ENCODE assay signal across 18 mouse cellular contexts in genomic region chr17:8686356-8686755, GRCm38 (mm10).
DNase-seq lines count a peak whose midpoint lies in the region; ATAC-seq lines count a peak whose summit lies in the region.
"Had no signal": no experiment of that assay in that cellular context is flagged by ENCODE, and none has a peak within 500 bp of the region (broad histone marks: within the 10 kb centered on the region; RNA-seq: fewer than 3 reads in every experiment).

No protein-coding gene starts in this region.

- no peak overlapping the region for H3K4me3 ChIP-seq in forebrain, embryonic 11.5 days (ENCODE audit: low read depth, low read length)
- H3K4me3 ChIP-seq in forebrain, embryonic 12.5 days (replicated peaks), result no peak overlapping the region
- no peak overlapping the region for H3K4me3 ChIP-seq in intestine, embryonic 16.5 days (ENCODE audit: low read length)
- H3K4me3 ChIP-seq: embryonic facial prominence, embryonic 12.5 days; forebrain, embryonic 13.5 days; heart, embryonic 12.5 days; hindbrain, embryonic 15.5 days had no signal

- no peak overlapping the region for H3K4me2 ChIP-seq in forebrain, embryonic 11.5 days (ENCODE audit: low read depth, low read length, severe bottlenecking)
- H3K4me2 ChIP-seq in forebrain, embryonic 12.5 days, result no peak overlapping the region
- no peak overlapping the region for H3K4me2 ChIP-seq in intestine, embryonic 16.5 days (ENCODE audit: low read depth, low read length)
- H3K4me2 ChIP-seq: embryonic facial prominence, embryonic 12.5 days; forebrain, embryonic 13.5 days; heart, embryonic 12.5 days; hindbrain, embryonic 15.5 days had no signal

- no peak for ATAC-seq in forebrain, embryonic 11.5 days (replicated peaks; ENCODE audit: low FRiP score)
- ATAC-seq in forebrain, embryonic 12.5 days (ENCODE audit: low FRiP score), result no peak
- no peak for ATAC-seq in intestine, embryonic 16.5 days
- ATAC-seq: forebrain, embryonic 13.5 days; forebrain, postnatal 0 days; intestine, postnatal 0 days had no signal

- H3K27ac ChIP-seq in forebrain, embryonic 11.5 days (ENCODE audit: low read depth, low read length), result no peak overlapping the region
- H3K27ac ChIP-seq in forebrain, embryonic 12.5 days, result no peak overlapping the region
- H3K27ac ChIP-seq in intestine, embryonic 16.5 days (ENCODE audit: low read length), result no peak overlapping the region
- H3K27ac ChIP-seq: embryonic facial prominence, embryonic 12.5 days; forebrain, embryonic 13.5 days; hindbrain, embryonic 15.5 days had no signal

- DNase-seq in forebrain, embryonic 11.5 days (ENCODE audit: low spot score), result peak; percentile 35
- peak; percentile 55 to 59 for DNase-seq in cerebellum, adult 18-20 months
- DNase-seq in cerebellum, adult 9-10 months, result peak; percentile 69
- peak; percentile 54 to 56 for DNase-seq in cerebellum, postnatal 25 days
- DNase-seq in ovary, postnatal 36 days (ENCODE audit: low spot score), result no peak
- DNase-seq: adrenal gland, adult 8-10 months; adrenal gland, postnatal 36 days; forebrain, postnatal 0 days; gastrocnemius, postnatal 14 days; kidney, adult 8-10 months had no signal

- H3K9ac ChIP-seq in forebrain, embryonic 11.5 days (ENCODE audit: low read length), result no peak overlapping the region
- H3K9ac ChIP-seq in forebrain, embryonic 12.5 days, result no peak overlapping the region
- no peak overlapping the region for H3K9ac ChIP-seq in intestine, embryonic 16.5 days (ENCODE audit: low read depth, low read length)
- H3K9ac ChIP-seq: embryonic facial prominence, embryonic 12.5 days; forebrain, embryonic 13.5 days; forebrain, postnatal 0 days; heart, embryonic 12.5 days; hindbrain, embryonic 15.5 days had no signal

- H3K9me3 ChIP-seq in forebrain, embryonic 11.5 days (ENCODE audit: control insufficient read depth, low read length), result no peaks in the 10 kb centered on the region
- no peaks in the 10 kb centered on the region for H3K9me3 ChIP-seq in forebrain, embryonic 12.5 days
- no peaks in the 10 kb centered on the region for H3K9me3 ChIP-seq in intestine, embryonic 16.5 days (ENCODE audit: control insufficient read depth, low read length)
- H3K9me3 ChIP-seq: embryonic facial prominence, embryonic 12.5 days; forebrain, embryonic 13.5 days; hindbrain, embryonic 15.5 days had no signal

- no peaks in the 10 kb centered on the region for H3K4me1 ChIP-seq in forebrain, embryonic 11.5 days (replicated peaks; ENCODE audit: control insufficient read depth, insufficient read depth, low read length)
- no peaks in the 10 kb centered on the region for H3K4me1 ChIP-seq in forebrain, embryonic 12.5 days
- H3K4me1 ChIP-seq in intestine, embryonic 16.5 days (ENCODE audit: control insufficient read depth, insufficient read depth, low read length), result no peaks in the 10 kb centered on the region
- H3K4me1 ChIP-seq: embryonic facial prominence, embryonic 12.5 days; forebrain, embryonic 13.5 days; heart, embryonic 12.5 days; hindbrain, embryonic 15.5 days had no signal

- H3K27me3 ChIP-seq in forebrain, embryonic 11.5 days (ENCODE audit: control insufficient read depth, insufficient read depth, low read length), result no peaks in the 10 kb centered on the region
- H3K27me3 ChIP-seq in forebrain, embryonic 12.5 days, result no peaks in the 10 kb centered on the region
- no peaks in the 10 kb centered on the region for H3K27me3 ChIP-seq in intestine, embryonic 16.5 days (replicated peaks; ENCODE audit: control insufficient read depth, insufficient read depth, low read length)
- H3K27me3 ChIP-seq: CH12.LX; embryonic facial prominence, embryonic 12.5 days; forebrain, embryonic 13.5 days; heart, embryonic 12.5 days; hindbrain, embryonic 15.5 days had no signal

- WGBS in forebrain, embryonic 11.5 days, result 75% methylated on average over 7 of the region's 7 CpGs
- 76% methylated on average over 7 of the region's 7 CpGs for WGBS in forebrain, embryonic 12.5 days
- WGBS in intestine, embryonic 16.5 days, result 63% methylated on average over 7 of the region's 7 CpGs

- no peaks in the 10 kb centered on the region for H3K36me3 ChIP-seq in forebrain, embryonic 11.5 days (ENCODE audit: control insufficient read depth, insufficient read depth, low read length)
- H3K36me3 ChIP-seq in forebrain, embryonic 12.5 days (replicated peaks), result no peaks in the 10 kb centered on the region
- H3K36me3 ChIP-seq in intestine, embryonic 16.5 days (ENCODE audit: control insufficient read depth, insufficient read depth, low read length), result no peaks in the 10 kb centered on the region
- H3K36me3 ChIP-seq: embryonic facial prominence, embryonic 12.5 days; heart, embryonic 12.5 days; hindbrain, embryonic 15.5 days had no signal
